Mouse (Mus musculus) stomach, embryonic 16.5 days (tissue): ENCODE results near the gene Srpr. TPM values are rescaled to one million over a fixed set of nuclear protein-coding genes. Genes with fewer than 3 reads are reported as not detected.
A peak's percentile ranks its signal among the peaks of the same experiment; 100 is the strongest.

Experiments used
- ATAC-seq: fragments of 200-750 bp; cut with Nextera tagmentation; 2 replicates; pipeline ENCODE4 v1.8.0; 2017; ENCODE audit warnings: moderate number of reproducible peaks, moderate TSS enrichment; ENCODE audit not compliant: insufficient read depth, low FRiP score
- H3K27ac ChIP-seq: fragments of 300-500 bp; sonication (generic); 2 replicates; pipeline ENCODE4 v1.5.1; 2014; ENCODE audit warnings: low read length
- H3K27me3 ChIP-seq: fragments of 300-500 bp; sonication (generic); 2 replicates; pipeline ENCODE4 v1.6.1; 2014; ENCODE audit warnings: low read length, control low read depth, mixed read lengths; ENCODE audit not compliant: control insufficient read depth, insufficient read depth
- H3K36me3 ChIP-seq: fragments of 300-500 bp; sonication (generic); 2 replicates; pipeline ENCODE4 v1.6.1; 2014; ENCODE audit warnings: low read length; ENCODE audit not compliant: control insufficient read depth, insufficient read depth
- H3K4me1 ChIP-seq: fragments of 300-500 bp; sonication (generic); 2 replicates; pipeline ENCODE4 v1.6.1; 2014; ENCODE audit warnings: low read length, control low read depth, mixed read lengths; ENCODE audit not compliant: control insufficient read depth, insufficient read depth
- H3K4me2 ChIP-seq: fragments of 300-500 bp; sonication (generic); 2 replicates; pipeline ENCODE4 v1.6.1; 2014; ENCODE audit warnings: low read depth, low read length, mixed read lengths
- H3K4me3 ChIP-seq: fragments of 300-500 bp; sonication (generic); replicated peaks from 2 replicates; pipeline ENCODE4 v1.5.1; 2014; ENCODE audit warnings: mild to moderate bottlenecking, low read length
- H3K9ac ChIP-seq: fragments of 300-500 bp; sonication (generic); 2 replicates; pipeline ENCODE4 v1.6.1; 2014; ENCODE audit warnings: low read length
- H3K9me3 ChIP-seq: fragments of 300-500 bp; sonication (generic); replicated peaks from 2 replicates; pipeline ENCODE4 v1.6.1; 2016; ENCODE audit warnings: low read length, control low read depth; ENCODE audit not compliant: control insufficient read depth
- WGBS: fragments of 180-500 bp; shearing (Covaris S2); extraction: QIAGEN DNeasy Blood & Tissue Kit; methylation state at CpG from one replicate; pipeline ENCODE4 v1.1.7; 2014; 5-methylcytosine and 5-hydroxymethylcytosine counted together
- polyA plus RNA-seq: library from polyadenylated mRNA; unstranded; fragments of >200 nt; fragmentation: Nextera tagmentation; extraction: Ambion mirVana; gene quantifications from 2 replicates; pipeline ENCODE4 v1.2.1, GENCODE M21; 2015

The Srpr gene
- polyA plus RNA-seq, 1 experiment from 2014 or later = 143 TPM

DNA sequence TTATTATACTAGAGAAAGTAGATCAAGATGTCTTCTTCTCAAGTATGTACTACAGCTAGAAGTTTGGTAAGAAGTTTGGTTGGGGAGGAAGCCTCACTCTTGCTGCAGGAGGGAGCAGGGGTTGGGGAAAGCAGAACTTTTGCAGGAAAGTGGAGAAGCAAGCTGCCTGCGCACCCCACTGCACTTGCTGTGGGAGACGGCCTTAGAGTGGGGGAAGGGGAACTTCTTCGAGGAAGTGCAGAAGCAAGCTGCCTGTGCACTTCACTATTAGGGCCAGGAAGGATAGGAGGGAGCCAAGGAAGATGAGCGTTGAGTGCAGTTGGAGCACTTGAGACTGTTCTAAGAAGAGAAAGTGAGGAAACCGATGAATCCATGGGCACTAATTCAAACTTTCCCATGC is 16.6 kb upstream of the Srpr start:
- H3K27ac ChIP-seq = no peak overlapping the region
- no peak for ATAC-seq
- no peaks in the 10 kb centered on the region for H3K4me1 ChIP-seq
- no peak overlapping the region for H3K4me2 ChIP-seq
- H3K36me3 ChIP-seq = no peaks in the 10 kb centered on the region
- no peaks in the 10 kb centered on the region for H3K27me3 ChIP-seq
- H3K9me3 ChIP-seq = no peaks in the 10 kb centered on the region
- H3K4me3 ChIP-seq = no peak overlapping the region
- H3K9ac ChIP-seq = no peak overlapping the region
- 66% methylated on average over 5 of the region's 5 CpGs for WGBS

DNA sequence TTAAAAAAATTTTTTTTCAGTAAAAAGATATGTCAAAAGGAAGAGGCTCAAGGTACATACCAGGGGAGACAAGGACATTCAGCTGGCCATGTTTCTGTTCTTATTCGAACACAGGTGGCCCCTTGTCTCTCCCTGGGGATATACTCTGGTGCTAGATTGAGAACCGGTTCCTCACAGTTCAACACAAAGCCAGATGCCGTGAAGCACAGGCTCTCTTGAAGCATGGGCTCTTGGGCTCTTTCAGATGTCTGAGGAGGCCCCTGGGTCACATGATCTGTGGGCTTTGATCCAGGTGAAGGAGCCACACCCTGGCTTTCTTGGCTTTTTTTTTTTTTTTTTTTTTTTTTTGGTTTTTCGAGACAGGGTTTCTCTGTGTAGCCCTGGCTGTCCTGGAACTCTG is 13.5 kb upstream of the Srpr start:
- WGBS = 65% methylated on average over 4 of the region's 4 CpGs
- ATAC-seq = no peak
- H3K4me1 ChIP-seq = no peaks in the 10 kb centered on the region

GRCm38 (mm10) chr9:35187351-35187903 is 12.5 kb upstream of the Srpr start:
- 79% methylated on average over 10 of the region's 10 CpGs for WGBS
- ATAC-seq = no peak
- no peaks in the 10 kb centered on the region for H3K27me3 ChIP-seq

More for the DNA sequence above, 13.5 kb upstream of the Srpr start:
- no peak overlapping the region for H3K4me2 ChIP-seq
- H3K9me3 ChIP-seq = no peaks in the 10 kb centered on the region
- H3K27ac ChIP-seq = no peak overlapping the region
- no peaks in the 10 kb centered on the region for H3K36me3 ChIP-seq
- no peak overlapping the region for H3K9ac ChIP-seq
- no peak overlapping the region for H3K4me3 ChIP-seq
- H3K27me3 ChIP-seq = no peaks in the 10 kb centered on the region

DNA sequence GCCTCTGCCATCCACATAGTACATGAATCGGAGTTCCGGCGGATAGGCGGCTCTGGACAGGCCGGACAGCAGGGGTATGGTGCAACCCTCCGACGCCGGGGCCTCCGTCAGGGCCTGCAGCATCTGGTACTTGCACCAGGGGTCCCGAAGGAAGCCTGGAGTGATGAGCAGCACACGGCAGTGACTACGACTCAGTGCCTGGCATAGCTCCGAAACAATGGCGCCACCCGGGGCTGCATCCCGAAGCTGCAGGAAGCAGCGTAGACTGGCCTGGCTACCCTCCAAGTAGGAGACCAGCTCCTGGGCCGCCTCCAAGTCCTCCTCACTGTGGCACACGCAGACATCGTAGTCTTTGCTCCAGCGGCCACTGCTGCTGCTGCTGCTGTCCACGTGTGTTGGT is 11.3 kb upstream of the Srpr start:
- H3K4me3 ChIP-seq = no peak overlapping the region
- no peak overlapping the region for H3K4me2 ChIP-seq
- no peaks in the 10 kb centered on the region for H3K36me3 ChIP-seq
- H3K9ac ChIP-seq = no peak overlapping the region
- no peaks in the 10 kb centered on the region for H3K9me3 ChIP-seq
- H3K27ac ChIP-seq = no peak overlapping the region
- WGBS = 84% methylated on average over 22 of the region's 22 CpGs
- no peaks in the 10 kb centered on the region for H3K4me1 ChIP-seq
- no peaks in the 10 kb centered on the region for H3K27me3 ChIP-seq
- ATAC-seq = no peak

More at GRCm38 (mm10) chr9:35187351-35187903, 12.5 kb upstream of the Srpr start:
- H3K9ac ChIP-seq = no peak overlapping the region
- H3K4me2 ChIP-seq = no peak overlapping the region
- H3K36me3 ChIP-seq = no peaks in the 10 kb centered on the region
- H3K4me1 ChIP-seq = no peaks in the 10 kb centered on the region
- no peak overlapping the region for H3K4me3 ChIP-seq
- no peaks in the 10 kb centered on the region for H3K9me3 ChIP-seq
- no peak overlapping the region for H3K27ac ChIP-seq

- peak; percentile 69; the same call in 1 of the 2 replicates for ATAC-seq
- Histone ChIP-seq H3K36me3 (no peaks in the 10 kb centered on the region), H3K9ac (no peak overlapping the region), H3K27ac (peak overlapping the region; percentile 46), H3K4me2 (no peak overlapping the region), H3K4me3 (no peak overlapping the region), H3K27me3 (no peaks in the 10 kb centered on the region), H3K4me1 (no peaks in the 10 kb centered on the region), H3K9me3 (no peaks in the 10 kb centered on the region)
- WGBS = 74% methylated on average over 11 of the region's 11 CpGs
These were observed 6.9 kb upstream of the Srpr start for GRCm38 (mm10) chr9:35192983-35193542.

- WGBS = 89% methylated on average over 3 of the region's 3 CpGs
- no peak for ATAC-seq
- Histone ChIP-seq H3K9ac (no peak overlapping the region), H3K4me1 (0 out of 2 replicates have a peak, but pooled peaks cover 2% of the 10 kb centered on the region), H3K27ac (no peak overlapping the region), H3K36me3 (no peaks in the 10 kb centered on the region), H3K9me3 (no peaks in the 10 kb centered on the region), H3K27me3 (no peaks in the 10 kb centered on the region), H3K4me2 (no peak overlapping the region), H3K4me3 (no peak overlapping the region)
These were observed 5.9 kb upstream of the Srpr start for GRCm38 (mm10) chr9:35194048-35194447.

- Histone ChIP-seq H3K4me1 (0 out of 2 replicates have a peak, but pooled peaks cover 9% of the 10 kb centered on the region), H3K9me3 (no peaks in the 10 kb centered on the region), H3K27me3 (no peaks in the 10 kb centered on the region), H3K27ac (no peak overlapping the region), H3K4me3 (no peak overlapping the region), H3K9ac (no peak overlapping the region), H3K36me3 (no peaks in the 10 kb centered on the region), H3K4me2 (no peak overlapping the region)
- 91% methylated on average over 3 of the region's 3 CpGs for WGBS
- no peak for ATAC-seq
These were observed 2.4 kb upstream of the Srpr start for GRCm38 (mm10) chr9:35197625-35198024.

- H3K27ac ChIP-seq = peak overlapping the region; percentile 53; the same call in 1 of the 2 replicates
These were observed 1.6 kb upstream of the Srpr start for GRCm38 (mm10) chr9:35198351-35198750.

DNA sequence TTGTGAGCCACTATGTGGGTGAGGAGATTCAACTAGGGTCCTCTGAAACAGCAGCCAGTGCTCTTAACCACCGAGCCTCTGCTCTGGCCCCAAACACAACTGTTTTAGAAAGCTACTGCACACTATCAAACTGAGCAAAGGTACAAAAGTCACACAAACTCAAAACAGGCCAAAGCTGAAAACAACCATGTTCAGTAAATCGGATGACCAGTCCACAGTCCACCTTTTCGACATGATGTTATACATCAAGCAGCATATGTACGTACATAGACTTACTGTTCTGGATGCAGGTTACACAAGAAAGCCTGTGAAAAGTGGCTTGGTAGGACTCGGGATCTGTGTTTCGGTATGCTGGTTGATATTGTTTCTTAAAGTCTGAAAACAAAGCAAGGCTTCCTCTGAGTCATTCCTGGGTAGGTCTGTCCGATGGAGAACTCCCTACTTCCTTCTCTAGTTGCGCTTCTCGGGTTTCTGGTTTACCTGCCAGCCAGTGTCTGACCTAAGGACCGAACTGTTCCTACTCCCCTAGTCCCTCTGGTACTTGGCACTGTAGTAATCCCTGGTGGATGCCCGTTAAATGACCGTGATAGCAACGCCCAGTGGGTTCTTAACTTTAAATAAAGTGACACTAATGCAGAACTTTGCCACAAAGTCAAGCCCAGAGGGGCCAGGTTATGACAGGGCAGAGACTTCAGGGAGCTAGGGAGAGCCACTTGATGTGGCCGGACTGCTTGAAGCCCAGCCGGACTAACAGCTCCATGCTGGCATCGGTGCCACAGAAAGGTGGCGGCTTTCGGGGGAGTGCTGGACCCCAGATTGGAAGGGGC is 817 bp upstream of the Srpr start:
- peak; percentile 63 for ATAC-seq
- H3K27ac ChIP-seq = peak overlapping the region; percentile 53

More at GRCm38 (mm10) chr9:35198351-35198750, 1.6 kb upstream of the Srpr start:
- no peaks in the 10 kb centered on the region for H3K36me3 ChIP-seq
- no peaks in the 10 kb centered on the region for H3K27me3 ChIP-seq
- H3K4me3 ChIP-seq = no peak overlapping the region
- no peak overlapping the region; the same call in 1 of the 2 replicates for H3K4me2 ChIP-seq
- no peak for ATAC-seq
- no peak overlapping the region for H3K9ac ChIP-seq
- H3K4me1 ChIP-seq = 0 out of 2 replicates have a peak, but pooled peaks cover 9% of the 10 kb centered on the region
- 78% methylated on average over 10 of the region's 10 CpGs for WGBS
- H3K9me3 ChIP-seq = no peaks in the 10 kb centered on the region

More for the DNA sequence above, 817 bp upstream of the Srpr start:
- Histone ChIP-seq H3K9ac (peak overlapping the region; percentile 77), H3K36me3 (no peaks in the 10 kb centered on the region), H3K4me2 (peak overlapping the region; percentile 63), H3K4me1 (0 out of 2 replicates have a peak, but pooled peaks cover 9% of the 10 kb centered on the region), H3K4me3 (peak overlapping the region; percentile 58), H3K9me3 (no peaks in the 10 kb centered on the region), H3K27me3 (no peaks in the 10 kb centered on the region)
- 23% methylated on average over 18 of the region's 18 CpGs for WGBS
